Mouse (Mus musculus): ENCODE data around the gene Myo15b. TPM values are rescaled to one million over a fixed set of nuclear protein-coding genes. Genes with fewer than 3 reads are reported as not detected.

The Myo15b gene
- polyA plus RNA-seq, 1 experiment = 0.44 TPM

DNA sequence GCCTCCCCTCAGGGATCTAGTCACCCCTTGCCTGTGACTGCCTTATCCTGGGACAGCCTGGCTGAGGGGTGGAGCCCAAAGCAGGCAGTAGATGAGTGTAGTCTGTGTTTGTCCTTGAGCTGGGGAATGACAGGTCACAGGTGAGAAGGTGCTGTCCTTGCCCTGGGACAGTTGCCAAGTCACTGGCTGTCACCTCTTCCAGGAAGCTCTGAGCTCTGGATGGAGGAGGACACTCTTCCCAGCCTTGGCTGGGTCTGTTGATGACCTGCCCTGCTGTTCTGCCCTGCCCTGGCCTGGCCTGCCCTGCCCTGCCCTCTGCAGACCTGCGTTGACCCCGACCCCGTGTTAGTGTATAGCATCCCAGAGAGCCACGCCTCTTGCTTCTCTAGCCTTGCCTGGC lies 14.2 kb downstream of the Myo15b start:
- DNase-seq (ENCODE audit: low spot score) = no peak

DNA sequence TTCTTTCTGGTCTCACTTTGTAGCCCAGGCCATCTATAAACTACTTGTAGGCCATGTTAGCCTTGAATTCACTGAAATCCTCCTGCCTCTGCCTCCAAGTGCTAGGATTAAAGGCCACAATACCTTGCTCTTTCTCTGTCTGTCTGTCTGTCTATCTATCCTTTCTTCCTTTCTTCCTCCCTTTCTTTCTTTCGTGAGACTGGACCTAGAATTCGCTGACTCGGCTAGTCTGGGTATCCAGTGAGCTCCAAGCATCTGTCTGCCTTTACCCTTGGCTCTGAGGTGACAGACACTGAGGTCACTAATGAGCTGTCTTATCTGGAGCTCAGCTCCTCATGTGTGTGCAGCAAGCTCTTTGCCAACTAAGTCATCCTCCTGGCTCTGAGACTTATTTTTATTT lies 17.7 kb downstream of the Myo15b start:
- DNase-seq (ENCODE audit: low spot score) = no peak

DNA sequence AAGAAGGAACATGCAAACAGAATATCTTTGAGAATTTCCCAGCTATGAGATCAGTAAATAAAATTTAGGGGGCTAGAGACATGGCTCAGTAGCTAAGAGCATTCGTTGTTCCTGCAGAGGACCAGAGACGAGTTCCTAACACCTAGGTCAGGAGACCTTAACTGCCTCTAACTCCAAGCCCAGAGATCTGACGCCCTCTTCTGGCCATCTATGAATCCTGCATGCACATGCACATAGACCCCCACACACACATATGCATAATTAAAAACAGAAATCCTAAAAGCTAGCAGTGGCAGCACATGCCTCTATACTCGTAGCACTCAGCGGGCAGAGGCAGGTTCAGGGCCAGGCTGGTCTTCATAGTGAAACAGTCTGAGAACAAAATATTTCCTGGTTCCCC lies 18.2 kb downstream of the Myo15b start:
- no peak for DNase-seq (ENCODE audit: low spot score)

DNA sequence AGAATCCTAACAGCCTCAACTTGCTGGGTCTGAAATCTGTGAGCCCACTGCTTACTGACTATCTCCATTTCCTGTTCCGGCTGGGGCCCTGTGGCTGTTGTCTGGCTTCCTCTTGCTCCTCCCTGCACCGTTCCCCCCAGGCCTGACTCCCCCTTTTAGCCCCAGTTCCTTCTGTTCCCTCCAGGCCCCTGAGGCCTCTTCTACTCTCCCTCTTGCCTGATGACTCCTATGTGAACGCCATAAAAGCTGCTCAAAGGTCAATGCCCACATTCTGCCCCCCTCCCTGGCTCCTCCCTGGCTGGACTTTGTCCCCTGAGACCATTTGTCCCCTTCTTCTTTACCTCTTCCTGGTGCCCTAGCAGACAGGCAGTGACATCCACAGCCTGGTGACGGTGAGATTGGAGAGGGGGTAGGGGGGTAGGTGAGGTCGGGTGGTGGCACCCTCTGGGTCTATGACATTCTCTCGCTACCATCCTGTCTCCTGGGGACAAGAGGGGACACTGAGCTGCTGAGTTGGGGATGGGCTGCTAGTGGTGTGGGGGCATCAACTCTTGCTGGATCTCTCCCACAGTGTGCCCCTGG lies 19.1 kb downstream of the Myo15b start:
- DNase-seq (ENCODE audit: low spot score) = no peak

DNA sequence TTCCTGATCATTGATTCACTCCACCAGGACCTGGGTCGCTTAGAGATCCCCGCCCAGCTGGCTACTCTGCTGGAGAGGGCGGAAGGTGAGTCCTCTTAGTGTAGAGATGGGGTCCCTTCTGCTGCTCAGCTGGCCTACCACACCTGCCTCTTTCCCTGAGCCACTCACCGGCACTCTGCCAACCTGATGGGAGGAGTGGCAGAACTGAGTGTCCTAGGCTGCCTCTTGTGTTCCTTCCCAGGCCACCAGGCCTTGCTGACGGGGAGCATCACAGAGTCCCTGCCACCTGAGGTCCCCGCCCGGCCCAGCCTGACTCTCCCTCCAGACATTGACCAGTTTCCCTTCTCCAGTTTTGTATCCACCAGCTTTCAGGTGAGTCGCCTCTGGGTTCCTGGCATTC lies 19.9 kb downstream of the Myo15b start:
- DNase-seq (ENCODE audit: low spot score) = no peak

DNA sequence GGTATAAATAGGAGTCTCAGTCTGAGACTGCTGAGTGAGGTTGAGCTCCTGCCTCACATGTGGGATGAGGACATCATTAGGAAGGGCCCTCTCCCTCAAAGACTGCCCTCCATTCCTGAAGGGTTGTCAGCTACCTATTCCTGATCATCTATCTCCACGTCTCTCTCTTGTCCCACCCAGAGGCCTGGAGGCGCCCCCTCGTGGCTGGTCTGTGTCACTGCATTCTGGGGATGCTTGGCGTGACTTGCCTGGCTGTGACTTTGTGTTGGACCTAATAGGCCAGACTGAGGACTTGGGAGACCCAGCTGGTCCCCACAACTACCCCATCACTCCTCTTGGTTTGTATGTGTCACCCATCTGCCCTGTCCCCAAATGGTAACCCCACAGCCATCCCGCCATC lies 22.8 kb downstream of the Myo15b start:
- no peak for DNase-seq (ENCODE audit: low spot score)

DNA sequence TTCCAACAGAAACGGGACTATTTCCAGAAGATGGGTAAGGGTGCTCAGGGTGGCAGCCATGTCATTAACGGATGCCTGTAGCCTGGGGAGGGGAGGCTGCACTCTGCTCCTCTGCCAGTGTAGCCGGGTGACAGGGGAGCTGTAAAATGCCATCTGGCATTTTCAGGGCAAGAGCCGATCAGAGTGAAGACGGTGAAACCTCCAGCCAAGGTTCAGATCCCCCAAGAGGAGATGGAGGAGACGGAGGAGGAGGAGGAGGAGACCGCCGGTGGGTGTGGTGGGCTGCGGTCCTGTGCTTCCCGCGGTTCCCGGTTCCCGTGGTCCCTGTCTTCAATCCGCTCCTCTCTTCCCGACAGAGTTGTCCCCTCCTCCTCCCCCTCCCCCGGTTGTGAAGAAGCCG lies 25.0 kb downstream of the Myo15b start:
- DNase-seq (ENCODE audit: low spot score) = no peak

DNA sequence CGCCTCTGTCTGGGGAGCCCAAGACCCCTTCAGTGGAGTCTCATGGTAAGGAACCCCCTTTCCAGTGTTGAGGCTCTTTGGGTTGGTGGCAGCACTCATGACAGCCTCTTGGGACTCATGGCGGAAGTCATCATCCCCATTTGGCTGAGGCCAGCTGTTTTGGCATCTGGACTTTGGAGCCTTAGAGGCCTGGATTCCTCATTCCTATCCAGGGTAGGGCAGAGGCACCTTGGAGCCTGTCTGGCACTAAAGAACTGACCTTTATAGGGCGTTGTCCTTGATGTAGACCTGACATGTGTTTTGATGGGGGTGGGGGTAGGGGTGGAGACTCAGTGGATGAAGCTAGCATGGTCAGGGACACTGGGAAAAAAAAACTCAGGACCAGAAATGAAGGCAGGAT lies 26.2 kb downstream of the Myo15b start:
- no peak for DNase-seq (ENCODE audit: low spot score)

DNA sequence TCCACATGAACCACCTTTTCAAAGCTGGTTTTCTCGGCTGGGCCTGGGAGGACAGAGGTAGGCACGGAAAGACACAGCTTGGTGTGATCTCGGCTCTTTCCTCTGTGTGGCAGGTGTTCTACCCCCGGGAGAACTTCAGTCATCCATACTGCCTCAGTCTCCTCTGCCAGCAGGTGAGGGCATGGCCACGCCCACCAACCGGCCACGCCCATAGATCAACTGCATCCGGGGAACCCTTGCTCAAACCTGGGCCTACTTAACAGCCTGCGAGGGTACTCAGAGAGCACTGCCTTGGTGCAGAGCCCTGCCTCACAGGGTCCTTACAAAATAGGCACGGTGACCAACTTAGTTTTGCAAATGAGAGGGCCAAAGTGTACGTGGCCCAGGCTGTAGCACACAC lies 27.1 kb downstream of the Myo15b start:
- no peak for DNase-seq (ENCODE audit: low spot score)

DNA sequence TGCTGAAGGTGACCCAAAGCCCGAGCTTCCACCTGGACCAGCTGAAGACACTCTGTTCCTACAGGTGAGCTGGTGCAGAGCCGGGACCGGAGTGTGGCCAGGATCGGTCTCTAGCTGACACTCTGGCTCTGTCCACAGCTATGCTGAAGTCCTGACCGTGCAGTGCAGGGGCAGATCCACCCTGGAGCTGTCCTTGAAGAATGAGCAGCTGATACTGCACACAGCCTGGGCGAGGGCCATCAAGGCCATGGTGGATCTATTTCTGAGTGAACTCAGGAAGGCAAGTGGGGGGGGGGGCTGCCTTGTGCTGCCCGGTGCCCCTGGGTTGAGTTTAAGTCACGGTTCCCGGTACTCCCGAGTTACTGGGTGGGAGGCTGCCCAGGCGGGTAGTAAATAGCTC lies 28.2 kb downstream of the Myo15b start:
- DNase-seq (ENCODE audit: low spot score) = no peak

DNA sequence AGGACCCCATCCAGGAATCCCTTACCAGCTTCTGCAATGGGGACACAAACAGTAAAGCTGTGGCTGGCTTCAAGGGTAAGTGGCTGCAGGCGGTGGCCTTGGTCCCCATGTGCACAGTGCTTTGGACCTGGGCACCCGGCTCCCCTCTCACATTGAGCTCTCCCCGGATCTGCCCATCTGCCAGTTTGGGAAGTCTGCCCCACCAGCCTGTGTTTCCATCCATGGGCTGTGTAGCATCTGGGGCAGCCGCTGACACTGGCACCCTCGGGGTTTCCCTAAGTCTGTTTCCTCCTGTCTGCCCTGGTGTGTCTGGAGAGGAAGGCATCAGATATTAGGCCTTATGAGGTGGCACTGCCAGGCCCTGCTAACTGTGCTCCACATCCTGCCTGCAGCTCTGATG lies 29.8 kb downstream of the Myo15b start:
- DNase-seq (ENCODE audit: low spot score) = no peak

DNA sequence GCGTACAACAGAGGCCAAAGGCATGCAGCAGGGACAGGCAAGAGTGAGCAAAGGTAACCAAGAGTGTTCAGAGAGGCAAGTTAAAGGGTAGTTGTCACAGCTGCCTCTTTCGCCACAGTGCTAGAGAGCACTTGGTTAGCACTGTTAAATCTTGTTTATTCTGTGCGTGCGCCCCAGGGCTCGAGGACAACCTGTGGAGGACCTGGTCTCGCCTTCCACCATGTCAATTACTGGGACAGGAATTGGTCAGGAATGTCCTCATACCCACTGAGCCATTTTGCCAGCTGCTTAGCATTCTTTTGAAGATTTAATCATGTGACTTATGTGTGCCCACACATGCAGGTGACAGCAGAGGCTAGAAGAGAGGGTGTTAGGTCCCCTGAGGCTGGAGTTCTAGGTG lies 31.0 kb downstream of the Myo15b start:
- no peak for DNase-seq (ENCODE audit: low spot score)

DNA sequence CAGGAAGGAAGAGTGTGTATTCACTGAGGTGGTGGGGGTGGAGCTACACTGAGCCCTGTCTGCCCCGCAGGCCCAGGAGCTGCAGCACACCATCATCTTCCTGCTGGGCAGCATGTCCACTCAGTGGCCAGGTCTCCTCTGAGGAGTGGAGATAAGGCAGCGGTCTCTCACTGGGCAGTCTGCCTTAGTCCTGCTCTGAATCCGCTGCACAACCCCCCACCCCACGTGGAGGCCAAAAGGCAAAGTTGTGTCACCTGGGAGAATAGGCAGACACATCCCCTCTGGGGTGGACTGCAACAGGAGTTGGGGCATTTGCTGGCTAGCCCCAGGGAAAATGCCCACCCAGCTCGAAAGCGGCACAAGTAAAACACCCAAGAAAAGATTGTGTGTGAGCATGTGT lies 34.0 kb downstream of the Myo15b start:
- DNase-seq (ENCODE audit: low spot score) = no peak

DNA sequence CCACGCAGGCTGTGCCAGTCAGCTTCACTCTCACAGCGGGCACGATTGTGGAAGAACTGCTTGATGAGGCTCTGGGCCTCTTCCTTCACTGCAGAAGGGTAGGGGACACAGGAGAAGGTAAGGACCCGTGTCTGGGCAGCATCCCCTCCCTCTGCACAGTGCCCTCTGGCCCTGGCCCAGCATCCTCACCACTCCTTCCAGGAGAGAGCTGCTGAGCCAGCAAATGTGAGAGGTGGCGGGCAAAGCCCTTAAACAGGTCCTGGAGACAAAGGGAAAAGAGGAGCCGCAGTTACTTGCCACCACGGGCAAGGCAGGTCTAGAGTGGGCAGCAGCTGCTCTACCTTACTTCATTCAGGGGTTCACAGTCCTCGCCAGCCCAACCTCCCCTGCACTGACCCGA lies 34.9 kb downstream of the Myo15b start:
- DNase-seq (ENCODE audit: low spot score) = no peak

DNA sequence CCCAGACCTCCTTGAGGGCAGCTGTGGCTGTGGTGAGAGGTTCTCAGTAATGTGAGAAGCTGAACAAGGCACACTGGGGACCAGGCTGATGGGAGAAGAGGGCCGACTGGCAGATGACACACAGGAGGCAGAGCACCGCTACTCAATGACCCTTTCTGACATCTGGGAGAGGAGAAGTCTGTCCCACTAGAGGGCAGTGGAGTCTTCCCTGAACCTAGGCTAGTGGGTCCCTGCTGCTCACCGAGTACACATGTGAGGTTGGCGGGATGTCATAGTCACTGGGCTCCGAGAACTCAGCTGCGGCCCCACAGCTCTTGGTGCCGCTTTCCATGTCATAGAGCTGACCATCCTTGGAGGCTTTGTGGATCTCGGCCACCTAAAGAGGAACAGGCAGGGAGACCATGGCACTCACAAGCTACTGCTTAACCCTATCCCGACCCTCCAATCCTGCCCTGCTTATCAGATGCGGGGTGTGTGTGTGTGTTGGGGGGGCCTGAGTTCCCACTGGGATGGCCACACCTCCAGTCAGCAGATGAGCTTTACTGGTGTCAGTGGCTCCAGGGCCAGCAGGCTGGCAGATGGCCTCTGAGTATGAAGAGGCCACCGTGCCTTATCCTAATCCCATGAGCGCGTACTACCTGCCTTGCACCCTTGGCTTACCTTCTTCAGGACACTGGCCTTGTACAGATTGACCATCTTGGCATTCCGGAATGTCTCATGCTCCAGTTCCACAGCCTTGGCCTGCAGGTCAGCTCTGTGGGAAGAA lies 36.7 kb downstream of the Myo15b start:
- DNase-seq (ENCODE audit: low spot score) = no peak

DNA sequence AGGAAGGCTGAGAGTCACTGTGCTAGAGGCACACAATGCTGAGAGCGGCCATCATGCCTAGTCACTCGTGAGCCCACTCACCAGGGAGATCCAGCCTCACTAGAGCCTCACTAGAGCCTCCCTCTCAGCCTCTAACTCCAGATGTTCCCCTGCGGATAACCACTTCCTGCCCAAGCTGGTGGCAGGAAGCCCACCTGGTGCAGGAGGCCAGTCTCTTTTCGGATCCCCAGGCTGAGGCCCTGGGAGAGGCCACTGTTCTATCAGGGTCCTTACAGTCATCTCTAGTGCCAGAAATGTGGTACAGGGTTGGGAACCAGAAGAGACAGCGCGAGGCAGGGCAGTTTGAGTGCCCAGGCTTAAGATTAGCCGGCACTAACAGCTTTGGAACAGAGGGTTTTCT lies 40.2 kb downstream of the Myo15b start:
- no peak for DNase-seq (ENCODE audit: low spot score)

DNA sequence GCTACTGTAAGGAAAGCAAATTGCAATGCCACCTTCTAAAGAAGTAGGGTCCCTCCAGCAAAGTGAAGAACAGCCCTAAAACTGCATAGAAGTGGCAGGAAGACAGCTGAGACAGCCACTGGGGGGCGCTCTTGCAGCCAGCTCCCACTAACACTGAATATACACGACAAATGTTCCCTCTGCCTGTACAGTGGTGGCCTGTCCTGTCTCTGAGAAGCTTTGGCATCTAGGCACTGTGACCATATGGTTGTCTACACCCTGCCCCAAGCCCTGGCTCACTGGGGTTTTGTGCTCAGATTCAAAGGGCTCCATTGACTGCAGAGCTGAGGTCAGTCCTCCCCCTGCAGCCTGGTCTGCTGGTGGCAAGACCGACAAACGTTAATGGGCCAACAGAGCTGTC lies 40.7 kb downstream of the Myo15b start:
- no peak for DNase-seq (ENCODE audit: low spot score)

DNA sequence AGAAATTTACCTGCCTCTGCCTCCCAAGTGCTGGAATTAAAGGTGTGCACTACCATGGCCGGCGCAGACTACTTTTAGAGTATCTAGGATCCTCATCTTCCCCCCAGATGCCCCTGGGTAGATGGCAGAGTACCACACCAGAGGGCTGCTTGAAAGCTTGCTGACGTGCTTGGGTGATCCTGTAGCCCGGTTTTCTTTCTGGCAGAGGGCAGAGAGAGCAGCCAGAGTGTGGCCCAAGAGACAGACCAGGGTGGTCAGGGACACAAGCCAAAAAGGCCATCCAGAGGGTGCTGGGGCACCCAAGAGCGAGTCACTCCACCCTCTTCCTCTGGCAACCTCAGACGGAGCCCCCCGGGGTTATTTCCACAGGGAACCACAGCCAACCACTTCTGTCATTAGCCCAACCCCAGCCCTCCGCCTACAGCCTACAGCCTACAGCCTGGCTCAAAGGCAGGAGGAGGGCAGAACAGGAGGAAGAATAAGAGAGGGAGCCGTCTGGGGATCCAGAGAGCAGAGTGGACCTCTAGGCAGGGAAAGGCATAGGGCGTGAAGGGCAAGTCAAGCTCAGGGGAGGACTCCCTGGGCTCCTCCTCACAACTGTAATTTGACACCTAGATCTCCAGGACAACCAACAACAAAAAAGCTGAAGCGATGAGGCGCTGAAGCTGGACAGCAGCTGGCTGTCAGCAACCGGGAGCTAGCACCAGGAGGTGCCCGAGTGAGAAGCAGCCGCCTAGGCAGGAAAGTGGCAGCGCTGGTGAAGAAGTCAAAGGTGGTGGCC lies 41.5 kb downstream of the Myo15b start, which contains the start of gene Smim5:
TSS of gene Smim5 (plus strand) at position 481 of the 781 bp plus-strand sequence.
- no peak for DNase-seq (ENCODE audit: low spot score)

DNA sequence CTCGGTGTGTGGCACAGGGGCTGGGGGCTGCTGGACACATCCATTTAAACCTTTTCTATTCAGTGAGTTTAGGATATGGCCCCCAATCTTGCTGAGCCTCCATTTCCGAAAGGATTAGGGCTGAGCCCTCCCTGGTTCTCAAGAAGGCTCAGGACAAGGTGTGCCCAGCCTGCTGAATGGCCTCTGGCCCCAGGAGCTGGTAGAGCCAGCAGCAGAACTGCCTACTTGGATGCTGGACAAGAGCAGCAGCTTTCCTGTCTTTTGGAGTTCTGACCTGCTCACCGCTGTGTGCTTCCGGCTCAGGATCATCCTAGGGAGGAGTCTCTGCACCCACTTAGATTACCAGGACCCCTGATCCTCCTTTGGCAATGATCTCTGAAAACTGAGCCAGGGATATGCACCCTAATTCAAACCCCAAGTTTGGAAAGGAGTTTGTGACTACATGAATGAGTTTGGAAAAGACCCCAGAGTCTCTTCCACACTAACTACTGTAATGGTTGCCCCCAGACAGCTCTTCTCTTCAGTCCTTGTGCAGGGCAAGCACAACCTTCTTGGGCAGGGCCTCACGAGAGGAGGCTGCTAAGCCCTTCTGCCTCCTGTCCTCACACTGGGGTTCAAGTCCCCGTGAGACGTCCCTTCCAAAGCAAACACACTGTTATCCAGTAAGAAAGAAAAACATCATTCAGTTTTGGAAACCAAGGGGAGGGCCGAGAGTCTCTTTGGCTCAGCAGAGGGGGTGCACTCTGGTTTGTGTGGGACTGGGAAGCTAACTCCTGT lies 42.5 kb downstream of the Myo15b start:
- DNase-seq (ENCODE audit: low spot score) = no peak

DNA sequence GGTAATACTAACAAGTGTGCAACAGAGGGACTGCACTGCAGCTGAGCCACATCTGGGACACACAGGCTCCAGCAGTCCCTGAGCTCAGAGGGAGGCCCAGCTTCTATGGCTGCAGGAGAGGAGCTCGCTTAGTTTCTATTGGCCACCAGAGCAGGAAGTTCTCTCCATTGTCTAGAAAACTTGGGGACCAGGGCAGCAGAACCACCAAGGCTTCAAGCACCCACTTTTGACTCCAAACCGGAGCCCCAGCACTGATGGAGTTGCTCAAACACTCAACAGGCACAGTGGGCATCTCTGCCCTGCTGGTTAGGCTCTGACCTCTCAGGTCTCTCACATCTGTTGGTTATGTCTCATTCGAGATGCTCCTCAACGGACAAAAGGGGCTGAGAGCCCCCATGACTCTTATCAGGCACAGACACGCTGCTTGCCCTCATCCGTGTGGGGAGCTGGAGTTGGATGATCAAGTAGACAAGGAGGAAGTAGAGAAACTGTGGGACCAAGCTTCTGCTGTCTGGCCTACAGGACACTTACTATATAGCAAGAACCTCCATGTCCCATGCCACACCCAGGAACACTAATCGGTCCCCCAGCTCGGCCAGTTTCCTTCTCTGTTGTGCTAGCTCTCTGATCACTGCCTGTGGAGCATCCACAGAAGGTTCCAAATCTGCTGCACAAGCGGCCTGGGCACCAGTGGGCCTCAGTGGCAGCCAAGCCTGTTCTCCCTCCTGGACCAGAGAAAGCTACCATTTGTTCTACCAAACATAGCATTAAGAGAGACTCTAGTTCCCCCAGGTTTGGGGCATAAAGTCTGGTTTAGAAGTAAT lies 43.3 kb downstream of the Myo15b start:
- DNase-seq (ENCODE audit: low spot score) = no peak

DNA sequence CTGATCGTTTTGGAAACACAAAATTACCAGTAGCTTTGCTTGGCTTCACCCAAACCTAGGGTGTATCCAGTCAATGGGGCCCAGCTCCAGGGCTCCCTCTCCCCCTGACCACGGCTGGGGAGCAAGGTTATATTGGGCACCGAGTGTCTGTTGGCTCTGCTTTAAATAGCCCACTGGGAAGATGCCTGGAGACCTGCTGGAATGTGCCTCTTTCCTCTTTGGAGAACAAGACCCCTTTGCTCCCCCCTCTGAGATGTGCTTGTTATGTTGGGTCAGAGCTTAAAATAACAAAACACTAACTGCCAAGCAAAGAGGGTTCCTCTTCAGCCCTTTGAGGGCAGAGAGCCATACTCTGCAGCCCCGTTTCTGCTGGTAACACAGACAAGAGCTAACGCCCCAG lies 44.0 kb downstream of the Myo15b start:
- DNase-seq (ENCODE audit: low spot score) = no peak
